Mouse (Mus musculus) embryo, embryonic 10.5 days (tissue): ENCODE measurements at regions not wholly inside any gene's neighbourhood (a gene's known extent, or its start where the extent isn't known, plus 50 kb on each side); places are given as distances from the start of the nearest gene placed in this dataset.

Experiments used
- DNase-seq: peaks from one replicate; pipeline ENCODE4 v3.0.0-alpha.2; 2015; ENCODE audit warnings: low spot score

GRCm38 (mm10) chr10:66348398-66348797 lies 747.5 kb upstream of the Jmjd1c start:
- DNase-seq = no peak

- no peak for DNase-seq
These were observed 744.9 kb upstream of the Jmjd1c start for GRCm38 (mm10) chr10:66351036-66351435.

DNA sequence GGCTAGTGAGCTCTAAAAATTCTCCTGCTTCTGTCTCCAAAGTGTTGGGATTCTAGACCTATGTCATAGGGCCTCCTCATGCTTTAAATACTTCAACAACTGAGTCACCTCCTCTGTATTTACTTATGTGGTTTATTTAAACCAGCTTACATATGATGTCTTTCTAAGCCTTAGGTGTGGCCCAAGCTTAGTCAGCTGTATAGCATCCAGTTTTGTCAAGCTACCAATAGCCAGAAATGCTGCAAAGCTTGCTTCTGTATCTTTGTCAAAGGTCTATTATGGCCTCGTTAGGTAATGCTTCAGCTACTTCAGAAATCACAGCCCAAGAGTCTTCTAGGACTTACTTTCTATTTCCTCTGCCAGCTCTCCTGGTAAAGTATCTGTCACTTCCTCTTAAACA lies 741.9 kb upstream of the Jmjd1c start:
- DNase-seq = no peak

DNA sequence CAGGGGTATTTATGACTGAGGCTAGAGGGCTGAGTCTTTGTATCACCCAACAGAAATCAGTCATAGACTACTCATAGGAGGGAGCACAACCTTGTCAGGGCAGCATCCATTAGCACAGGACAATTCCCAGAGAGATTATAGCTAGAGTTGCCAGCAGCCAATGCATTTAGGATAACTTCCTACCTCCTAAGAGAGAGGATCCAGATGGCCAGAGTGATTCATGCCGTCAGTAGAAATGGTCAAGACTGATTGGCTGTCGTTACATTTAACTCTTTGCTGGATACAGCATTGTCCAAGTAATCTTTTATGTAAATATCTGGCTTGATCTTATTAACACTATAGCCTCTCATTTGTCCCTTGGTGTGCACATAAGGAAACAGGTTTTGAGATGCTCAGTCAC lies 740.9 kb upstream of the Jmjd1c start:
- DNase-seq = no peak

GRCm38 (mm10) chr10:66357736-66358135 lies 738.2 kb upstream of the Jmjd1c start:
- peak; percentile 4 for DNase-seq

GRCm38 (mm10) chr10:66370096-66370495 lies 725.8 kb upstream of the Jmjd1c start:
- DNase-seq = no peak

DNA sequence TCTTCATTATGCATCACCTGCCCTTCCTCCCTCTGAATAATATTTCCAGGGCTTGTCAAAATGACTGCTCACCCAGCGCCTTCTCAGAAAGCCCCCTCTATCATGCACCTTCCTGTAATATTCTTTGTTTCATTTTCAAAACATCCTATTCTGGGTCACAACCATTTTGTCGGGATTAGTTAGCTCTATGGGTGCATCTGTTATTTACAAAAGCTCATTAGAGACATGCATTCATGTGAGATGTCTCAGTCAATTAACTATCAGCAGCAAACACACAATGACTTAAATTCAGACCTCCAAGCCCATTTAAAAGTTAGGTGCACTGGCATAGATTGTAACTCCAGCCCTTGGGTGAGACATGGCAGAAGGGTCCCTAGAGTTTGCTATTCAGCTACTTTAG lies 724.2 kb upstream of the Jmjd1c start:
- no peak for DNase-seq
